Mouse (Mus musculus) embryo, embryonic 9.5 days (tissue): ENCODE data around the gene Cntnap2.

Source experiments
- DNase-seq: peaks from one replicate; pipeline ENCODE4 v3.0.0-alpha.2; 2017; ENCODE audit errors: extremely low spot score

Gene Cntnap2

GRCm38 (mm10) chr6:47350100-47350690, 2291.0 kb downstream of the Cntnap2 start:
- no peak for DNase-seq
